Mouse (Mus musculus) kidney, adult 18-20 months (tissue): Measurements from ENCODE around the gene Ctnnal1.
"Not testable (repeated sequence)": the region's sequence is repeated elsewhere in the genome, so short reads cannot be mapped to it uniquely, and the experiment has no call there.

ENCODE experiments used
- DNase-seq: peaks from one replicate; pipeline ENCODE4 v3.0.0; 2021

Ctnnal1 gene

DNA sequence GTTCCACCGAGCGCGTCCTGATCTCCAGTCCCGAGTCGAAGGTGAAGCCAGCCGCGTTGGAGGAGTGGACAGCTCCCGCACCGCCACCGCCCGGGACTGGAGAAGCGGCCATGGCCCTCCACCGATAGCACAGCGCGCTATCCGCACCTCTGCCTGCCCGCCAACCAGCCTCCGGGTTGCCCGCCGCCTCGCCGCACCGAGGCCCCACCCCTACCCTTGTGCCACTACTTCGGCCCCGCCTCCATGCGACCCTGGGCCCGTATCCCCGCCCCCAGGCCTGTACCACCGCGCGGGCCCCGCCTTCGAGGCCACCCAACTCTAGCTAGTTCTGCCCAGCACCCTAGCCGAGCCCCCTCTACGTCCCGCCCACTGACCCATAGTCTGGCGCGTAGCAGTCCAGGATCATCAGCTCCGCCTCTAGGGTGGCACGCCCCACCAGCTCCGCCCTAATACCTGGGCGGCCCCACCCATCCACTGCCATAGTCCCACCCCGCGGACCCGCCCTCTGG is at the start of gene Ctnnal1:
Ctnnal1 (minus strand) TSS at position 186 of the 509 bp plus-strand sequence.
- peak; percentile 96 for DNase-seq

DNA sequence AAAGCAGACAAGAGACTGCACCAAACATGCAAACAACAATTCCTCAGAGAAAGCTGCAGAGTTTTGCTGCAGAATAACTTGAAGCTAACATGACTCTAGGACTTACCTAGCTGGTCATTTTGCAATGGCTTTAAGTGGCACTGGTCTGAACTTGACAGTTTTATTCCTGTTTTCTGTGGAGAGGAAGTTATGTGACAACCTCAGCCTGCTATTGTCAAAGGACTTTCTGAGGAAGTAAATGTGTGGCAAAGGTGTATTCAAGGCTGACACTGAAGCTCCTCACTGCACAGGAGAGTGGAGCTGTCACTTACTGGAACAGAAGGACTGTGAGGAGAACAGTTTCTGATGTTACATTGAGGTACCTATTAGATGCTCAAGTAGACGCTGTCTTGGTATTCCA is 49.8 kb upstream of the Ctnnal1 start:
- no peak for DNase-seq

DNA sequence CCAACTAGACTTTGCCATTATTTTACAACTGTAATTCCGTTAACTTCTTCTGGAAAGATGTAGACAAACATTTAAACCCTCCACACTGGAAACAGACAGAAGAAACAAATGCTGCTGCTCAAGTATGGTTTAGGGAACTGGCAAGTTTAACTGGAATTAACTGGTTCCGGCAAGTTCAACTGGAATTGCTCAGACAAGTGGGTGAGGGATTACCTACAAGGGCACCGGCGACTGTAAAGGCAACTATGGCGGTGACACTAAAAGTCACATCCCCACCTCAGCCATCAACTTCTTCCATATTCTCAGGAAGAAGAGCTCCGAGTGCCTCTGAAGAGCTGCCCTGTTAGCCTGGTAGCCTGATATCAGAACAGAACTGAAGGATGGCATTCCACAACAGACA is 49.4 kb upstream of the Ctnnal1 start:
- no peak for DNase-seq

DNA sequence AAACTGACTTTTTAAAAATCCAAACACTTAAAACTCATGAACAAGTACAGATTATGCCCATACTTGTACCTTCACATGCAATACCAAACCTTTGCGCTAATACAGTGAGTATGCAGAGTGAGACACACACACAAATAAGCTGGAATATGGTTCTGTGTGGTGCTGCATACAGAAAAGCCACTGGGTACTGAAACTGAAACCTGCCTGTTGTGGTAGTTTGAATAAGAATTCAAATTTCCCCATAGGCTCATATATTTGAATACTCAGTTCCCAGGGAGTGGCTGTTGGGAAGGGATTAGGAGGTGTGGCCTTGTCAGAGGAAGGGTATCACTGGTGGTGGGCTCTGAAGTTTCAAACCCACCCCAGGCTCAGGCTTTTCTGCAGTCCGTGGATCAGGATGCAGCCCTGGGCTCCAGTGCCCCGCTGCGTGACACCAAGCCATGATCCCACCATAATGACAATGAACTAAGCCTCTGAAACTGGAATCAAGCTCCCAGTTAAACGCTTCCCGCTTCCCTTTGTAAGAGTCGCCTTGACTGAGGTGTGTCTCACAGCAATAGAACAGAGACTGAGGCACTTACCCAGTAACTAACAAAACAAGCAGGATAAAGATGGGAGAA is 47.5 kb upstream of the Ctnnal1 start:
- no peak for DNase-seq

DNA sequence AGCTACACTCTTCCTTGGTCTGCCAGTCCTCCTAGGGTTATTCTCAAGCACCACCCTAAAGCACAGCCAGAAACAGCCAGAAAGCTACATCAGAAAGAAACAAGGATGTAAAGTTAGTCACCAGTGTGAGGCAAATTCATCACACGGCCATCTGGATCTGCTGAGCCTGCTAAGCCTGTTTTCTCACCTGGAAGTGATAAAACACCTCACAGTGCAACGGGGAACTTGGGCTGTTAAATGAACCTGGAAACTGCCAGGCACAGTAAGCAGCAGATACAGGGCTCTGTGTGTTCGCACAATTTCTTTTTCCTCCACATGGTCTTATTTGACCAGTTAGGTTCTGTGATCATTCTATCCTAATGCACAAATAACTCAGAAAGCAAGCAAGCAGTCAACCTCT is 44.6 kb upstream of the Ctnnal1 start:
- DNase-seq, result no peak

DNA sequence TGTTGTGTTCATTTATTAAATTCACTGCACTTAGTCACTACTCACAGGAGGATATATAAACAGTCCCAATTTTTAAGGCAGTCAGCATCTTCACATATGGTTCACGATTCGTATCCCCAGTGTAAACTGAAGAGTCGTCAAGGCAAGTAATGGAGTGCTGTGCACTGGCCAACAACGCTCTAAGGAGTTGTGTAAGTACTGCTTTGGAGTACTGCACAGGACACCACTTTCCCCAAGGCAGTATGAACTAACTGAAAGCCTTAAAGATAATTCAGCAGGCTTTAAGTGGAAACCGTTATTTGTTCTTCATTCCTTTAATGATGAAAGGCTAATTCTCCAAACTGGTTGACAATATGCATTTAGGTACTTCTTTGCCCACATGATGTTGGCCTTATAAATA is 42.7 kb upstream of the Ctnnal1 start:
- DNase-seq, result no peak

DNA sequence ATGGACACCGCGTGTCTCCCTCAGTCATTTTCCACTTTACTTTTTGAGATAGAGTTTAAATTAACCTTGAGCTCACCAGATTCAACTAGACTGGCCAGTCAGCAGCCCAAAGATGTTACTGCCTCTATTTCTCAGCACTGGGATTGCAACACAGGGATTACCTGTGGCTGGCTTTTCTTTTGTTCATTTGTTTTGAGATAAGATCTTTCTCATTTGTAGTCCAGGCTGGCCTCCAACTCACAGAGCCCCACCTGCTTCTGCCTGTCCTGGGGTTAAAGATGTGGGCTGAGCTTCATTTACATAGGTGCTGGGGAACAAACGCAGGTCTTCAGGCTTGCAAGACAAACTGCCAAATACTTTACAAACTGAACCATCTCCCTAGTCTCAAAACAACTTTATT is 41.9 kb upstream of the Ctnnal1 start:
- DNase-seq, result no peak

DNA sequence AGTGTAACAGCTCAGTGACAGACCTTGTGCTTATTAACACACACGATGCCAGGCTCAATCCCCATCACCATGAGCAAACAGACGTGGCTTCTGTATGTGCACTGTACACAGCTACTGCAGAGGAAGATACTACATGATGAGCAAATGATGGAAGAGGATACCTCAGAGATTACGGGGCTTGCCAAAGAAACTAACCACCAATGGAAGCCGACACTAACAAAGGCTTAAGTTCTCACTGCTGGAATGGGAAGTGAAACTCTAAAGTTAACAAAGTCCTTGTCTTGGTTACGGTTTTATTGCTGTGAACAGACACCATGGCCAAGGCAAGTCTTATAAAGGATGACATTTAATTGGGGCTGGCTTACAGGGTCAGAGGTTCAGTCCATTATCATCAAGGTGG is 40.5 kb upstream of the Ctnnal1 start:
- DNase-seq, result no peak

DNA sequence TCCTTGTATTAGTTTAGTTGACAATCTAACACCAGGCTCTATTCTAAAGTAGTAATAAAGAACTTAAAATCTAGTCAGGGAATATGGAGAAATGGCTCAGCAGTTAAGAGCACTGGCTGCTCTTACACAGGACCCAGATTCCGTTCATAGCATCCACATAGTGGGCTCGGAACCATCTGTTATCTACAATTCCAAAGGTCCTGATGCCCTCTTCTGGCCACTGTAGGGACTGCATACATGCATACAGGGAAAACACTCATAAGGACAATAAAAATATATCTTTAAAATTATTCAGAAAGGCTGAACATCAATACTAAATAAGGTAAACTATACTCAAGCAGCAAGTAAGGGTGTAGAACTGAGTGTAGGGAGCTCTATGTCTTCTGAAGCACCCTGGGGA is 36.7 kb upstream of the Ctnnal1 start:
- peak; percentile 21 for DNase-seq

DNA sequence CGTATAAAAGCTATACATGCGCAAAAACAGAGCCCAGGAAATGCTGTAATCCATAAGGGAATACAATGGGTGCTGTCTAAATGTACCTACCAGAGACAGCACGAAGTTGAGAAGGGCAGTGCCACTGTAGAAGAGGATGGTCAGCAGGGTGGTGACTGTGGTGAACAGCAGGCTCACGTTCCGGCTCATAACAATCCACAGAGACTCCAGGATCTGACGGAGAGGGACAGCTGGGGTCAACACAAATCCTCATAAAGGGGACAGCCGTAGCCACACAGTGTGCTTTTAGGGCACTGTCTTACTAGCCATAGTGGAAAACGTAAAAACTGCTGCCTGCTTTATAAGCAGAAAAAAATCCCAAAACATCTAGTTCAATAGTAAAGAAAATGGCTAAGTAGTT is 34.2 kb upstream of the Ctnnal1 start:
- DNase-seq, result no peak

DNA sequence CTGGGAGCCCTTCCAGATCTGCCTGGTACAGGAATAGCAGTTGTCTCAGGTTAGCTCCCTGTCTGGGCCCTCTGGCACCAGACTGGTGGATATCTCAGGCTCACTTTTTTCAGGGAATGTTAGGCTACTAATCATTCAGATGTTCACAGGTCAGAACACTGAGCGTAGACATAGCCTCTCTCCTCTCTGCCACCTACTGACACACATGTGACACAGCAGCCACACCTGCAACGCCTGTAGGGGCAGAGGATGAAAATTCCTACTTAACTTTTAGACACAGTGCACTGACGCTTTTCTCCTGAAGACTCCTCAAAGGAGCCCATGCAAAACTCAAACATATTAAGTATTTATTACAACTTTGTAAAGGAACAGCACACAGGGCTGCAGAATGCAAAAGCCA is 32.5 kb upstream of the Ctnnal1 start:
- DNase-seq, result no peak

DNA sequence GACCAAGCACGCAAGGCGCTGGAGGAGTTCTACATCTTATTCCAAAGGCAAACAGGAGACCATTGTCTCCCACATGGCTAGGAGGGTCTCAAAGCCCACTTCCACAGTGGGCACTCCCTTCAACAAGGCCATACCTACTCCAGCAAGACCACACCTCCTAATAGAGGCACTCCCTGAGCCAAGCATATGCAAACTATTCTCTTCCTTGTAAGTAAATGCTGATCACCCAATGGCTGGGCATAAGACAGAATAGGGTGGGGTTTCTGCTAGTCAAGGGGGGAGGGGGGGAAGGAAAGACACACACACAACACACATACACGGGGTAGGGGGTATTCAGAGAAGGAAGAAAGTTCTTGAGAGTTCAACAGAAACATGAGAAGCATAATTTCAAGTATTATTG is 29.2 kb upstream of the Ctnnal1 start:
- DNase-seq, result no peak

DNA sequence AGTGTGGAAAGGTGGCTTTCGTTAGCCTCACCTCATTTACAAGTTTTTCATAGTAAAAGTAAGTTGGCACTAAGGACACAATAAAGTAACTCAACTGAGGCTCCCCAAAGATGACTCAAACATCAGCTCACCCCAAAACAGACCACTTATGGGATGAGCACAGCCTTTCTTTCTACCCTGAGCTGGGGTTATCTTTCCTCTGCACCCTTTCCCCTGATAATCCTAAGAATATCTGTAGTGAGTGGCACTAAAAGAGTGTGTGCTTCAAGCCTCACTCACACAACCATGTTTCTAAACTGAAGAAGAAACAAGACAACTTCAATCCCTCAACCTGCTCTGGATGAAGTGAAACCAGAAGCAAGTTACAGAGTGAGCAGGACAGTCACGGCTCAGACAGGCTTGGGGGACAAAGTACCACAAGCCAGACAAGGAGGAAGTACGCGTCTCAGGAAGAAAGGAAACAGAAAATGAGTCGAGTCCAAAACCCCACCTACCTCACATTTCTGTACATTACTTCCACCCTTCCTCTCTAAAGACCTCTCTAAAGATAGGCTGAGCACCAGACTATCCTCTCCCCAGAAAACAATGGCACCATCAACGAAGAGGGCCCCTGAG is 27.6 kb upstream of the Ctnnal1 start:
- no peak for DNase-seq

DNA sequence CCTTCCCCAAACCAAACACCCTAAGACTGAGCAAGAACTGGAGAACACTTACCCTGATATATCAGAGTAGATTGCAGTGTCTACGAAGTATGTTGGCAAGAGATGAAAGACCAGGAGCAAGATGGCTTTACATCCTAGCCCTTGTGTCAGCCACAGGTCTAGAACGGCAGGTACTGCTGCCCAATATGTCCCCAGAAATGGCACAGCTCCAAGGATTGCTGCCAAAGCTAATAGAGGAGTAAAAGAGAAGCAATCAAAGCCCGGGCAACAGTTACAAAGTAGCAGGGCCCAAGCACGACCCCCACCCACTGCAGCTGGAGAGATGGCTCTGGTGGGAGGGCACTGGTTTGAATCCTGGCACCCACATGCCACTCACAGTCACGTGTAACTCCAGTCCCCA is 23.5 kb upstream of the Ctnnal1 start:
- DNase-seq, result no peak

DNA sequence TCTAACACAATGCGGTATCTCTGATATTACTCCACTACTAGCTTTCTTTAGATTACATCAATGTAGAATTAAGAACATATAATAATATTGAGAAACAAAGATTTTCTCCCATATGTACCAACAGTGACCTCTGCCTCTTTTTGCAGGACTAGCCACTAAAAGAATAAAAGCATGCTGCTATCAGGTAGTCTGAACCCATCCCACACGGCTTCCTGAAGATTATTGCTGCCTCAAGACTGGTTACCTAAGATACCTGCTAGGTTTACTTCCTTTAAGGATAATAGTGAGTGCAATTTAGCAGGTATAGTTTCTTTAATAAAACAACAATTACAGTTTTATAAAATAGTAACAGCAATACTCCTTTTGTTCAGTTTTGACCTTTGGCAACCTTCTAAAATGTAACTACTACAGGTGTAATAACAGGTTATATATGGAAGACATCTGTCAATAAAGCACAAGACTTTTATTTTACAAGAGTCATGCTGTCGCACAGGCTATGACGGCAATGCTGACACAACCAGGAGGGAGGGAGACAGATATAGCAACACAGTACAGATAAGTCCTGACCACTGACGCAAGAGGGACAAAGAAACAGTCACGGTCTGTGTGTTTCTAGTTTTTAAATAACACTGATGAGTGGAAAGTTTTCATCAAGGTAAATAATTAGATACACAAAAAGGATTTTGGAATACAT is 21.4 kb upstream of the Ctnnal1 start:
- DNase-seq, result no peak

DNA sequence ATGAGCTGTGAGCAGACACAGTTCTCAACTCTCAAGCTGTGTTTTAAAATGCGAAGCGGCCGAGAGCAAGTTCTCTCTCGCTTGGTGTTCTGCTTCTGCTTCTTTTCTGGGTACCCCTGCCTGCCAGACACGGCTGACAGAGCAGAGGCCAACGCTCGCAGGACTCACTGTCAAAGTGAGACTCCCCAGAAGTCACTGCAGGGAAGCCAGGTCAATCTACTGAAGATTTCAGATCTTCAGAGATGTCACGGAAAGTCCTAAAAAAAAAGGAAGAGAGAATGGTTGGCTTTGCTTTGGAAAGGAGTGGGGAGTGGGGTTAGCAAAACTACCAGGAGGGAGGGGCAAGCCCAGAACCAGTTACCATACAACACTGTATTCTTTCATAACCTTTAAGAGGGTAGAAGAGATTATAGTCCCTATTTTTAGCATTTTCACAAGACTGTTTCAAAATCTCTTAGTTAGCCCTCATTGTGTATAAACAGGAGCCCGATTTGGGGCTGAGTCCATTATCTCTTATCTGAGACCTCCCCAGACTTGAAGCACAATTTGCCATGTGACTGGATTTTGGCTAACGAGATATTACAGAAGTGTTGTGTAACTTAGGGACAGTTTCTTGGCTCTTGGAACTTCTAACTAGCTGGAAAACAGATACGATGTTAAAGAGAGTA is 15.2 kb upstream of the Ctnnal1 start:
- DNase-seq, result no peak

DNA sequence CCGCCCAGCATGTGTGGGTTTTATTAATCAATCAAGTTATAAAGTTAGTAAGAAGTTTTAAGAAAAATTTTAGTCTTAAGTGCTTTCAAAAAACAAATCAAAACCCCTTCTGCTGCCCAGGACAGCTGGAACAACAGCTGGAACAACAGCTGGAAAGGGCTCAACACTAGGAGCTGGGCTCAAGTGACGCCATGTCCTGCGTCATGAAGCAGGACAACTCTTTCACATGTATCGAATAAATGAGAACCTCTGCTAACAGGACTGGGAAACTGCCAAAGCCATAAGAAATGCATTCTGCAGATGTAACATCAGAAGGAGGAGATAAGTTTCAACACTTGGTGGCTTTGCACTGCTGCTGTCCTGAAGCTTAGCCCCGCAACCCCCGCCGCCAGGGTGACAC is 14.0 kb upstream of the Ctnnal1 start:
- DNase-seq, result no peak

DNA sequence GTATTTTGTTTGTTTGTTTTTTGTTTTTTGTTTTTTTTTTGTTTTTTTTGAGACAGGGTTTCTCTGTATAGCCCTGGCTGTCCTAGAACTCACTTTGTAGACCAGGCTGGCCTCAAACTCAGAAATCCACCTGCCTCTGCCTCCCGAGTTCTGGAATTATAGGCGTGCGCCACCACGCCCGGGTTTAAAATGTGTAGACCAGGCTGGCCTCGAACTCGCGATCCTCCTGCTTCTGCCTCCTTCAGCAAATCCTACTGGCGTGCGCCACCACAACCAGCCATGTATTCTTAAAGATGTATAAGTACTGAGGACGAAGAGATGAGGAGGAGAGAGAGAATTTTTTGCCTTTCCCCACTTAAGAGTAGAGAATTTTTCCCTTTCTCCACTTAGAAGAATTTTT is 5.6 kb upstream of the Ctnnal1 start:
- not testable (repeated sequence) for DNase-seq

DNA sequence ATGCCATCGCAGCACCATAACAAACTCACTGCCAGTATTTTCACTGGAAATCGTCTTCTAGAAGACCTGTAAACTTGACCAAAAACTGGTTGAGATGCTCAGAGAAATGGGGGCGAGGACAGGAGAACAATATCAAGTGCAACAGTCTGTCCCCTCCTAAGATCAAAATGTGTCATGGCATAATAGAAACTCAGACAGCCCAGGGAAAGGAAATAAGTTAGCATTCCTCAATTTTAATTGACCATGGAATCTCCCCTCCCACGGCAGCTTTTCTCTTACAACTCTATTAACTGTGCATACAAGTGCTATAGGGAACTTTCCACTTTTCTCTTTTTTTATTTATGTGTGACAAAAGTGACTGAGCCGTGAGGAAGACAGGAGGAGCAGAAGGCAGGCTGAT is 2.8 kb upstream of the Ctnnal1 start:
- DNase-seq, result peak; percentile 16

DNA sequence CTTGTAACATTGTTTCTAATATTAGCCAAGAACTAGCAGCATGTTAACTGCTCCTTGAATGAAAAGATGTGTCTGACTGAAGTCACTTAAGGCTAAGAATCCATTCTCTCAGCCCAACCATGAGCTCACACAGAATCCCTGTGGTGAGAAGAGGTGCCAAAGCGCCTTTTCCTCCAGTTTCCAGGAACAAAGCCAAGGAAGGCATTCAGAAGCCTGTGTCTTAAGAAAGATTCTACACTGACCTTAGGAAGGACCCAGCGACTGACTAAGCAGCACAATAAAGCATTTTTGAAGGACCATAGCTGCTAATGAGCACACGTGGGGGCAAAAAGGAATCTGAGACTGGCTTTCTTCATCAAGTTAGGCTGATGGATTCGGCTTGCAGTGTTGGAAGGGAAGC is 983 bp upstream of the Ctnnal1 start:
- DNase-seq, result peak; percentile 9

DNA sequence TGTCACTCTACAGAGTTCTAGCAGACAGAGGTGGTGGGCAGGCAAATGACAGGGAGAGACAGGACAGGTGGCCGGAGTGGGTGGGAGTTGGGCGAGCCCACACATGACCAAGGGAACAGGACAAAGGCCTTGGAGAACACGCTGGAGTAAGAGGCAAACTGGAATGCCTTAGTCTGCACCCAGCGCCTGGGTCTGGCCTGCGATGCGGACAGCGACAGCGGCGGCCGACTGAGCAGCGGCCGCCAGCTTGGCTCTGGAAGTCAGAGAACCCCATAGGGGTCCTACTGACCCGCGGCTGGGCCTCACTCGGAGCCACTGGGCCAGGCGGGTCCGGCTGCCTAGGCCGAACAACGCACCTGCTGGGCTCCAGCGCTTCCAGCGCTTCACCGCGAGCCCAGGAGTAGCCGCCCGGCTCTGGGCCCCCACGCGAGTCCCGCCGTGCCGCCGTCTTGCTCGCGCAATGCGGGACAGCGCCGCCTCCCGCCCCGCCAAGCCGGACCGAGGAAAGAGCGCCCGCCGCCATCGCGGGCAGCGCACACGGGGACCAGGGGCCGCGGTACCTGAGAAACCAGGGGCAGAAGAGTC is 479 bp downstream of the Ctnnal1 start:
- DNase-seq, result no peak

DNA sequence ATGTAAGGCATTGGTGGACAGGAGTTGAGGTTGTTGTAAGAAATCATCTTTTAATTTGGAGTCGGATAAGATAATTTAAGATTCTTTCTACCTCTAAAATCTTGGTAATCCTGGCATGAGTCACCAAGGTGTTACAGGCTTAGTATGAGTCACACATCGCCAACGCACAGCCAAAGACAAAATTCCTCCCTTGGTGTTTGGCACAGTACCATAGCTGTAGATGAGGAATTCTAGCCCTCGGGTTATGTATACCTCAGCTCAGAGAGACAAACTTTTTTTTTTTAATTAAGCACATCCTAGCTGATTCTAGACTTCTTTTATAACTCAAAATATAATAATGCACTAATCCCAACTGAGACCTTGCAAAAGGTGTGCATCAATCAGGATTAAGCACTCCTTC is 972 bp downstream of the Ctnnal1 start:
- DNase-seq, result no peak

DNA sequence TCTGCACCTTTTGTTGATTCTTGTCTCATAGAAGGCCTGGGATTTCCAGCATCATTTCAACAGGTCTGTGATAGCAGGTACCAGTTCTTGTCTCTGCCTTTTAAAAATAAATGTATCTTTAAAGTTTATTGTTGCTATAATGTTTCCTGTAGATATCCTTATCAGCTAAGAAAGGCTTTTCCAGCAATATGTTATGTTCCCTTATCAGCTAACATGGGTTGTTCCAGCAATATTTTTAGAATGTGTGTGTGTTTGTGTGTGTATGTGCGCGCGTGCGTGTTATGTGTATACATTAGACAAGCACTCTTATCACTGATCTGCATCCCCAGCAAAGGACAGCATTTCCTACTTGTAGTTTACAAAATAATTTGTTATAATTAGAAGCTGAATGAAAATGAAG is 3.4 kb downstream of the Ctnnal1 start:
- DNase-seq, result no peak

DNA sequence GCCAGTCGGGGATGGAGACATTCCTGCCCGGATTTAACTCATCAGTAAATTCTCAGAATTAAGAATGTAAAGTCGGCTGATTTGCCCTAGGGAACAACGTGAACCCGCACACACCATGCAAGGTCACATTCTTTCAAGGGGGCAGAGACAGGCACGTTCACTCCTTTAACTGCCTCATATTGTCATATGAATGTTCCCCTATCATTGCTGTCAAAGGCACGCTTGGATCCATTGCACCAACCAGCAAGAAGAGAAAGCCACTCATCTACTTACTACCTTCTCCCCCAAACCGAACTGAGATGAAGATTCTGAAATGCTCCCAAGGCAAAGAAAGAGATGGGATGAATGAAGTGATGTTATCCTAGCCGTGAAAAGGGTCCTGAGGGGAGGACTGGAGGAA is 6.3 kb downstream of the Ctnnal1 start:
- no peak for DNase-seq
